Mouse (Mus musculus): ENCODE results near the gene Btbd35f1.
A peak's percentile ranks its signal among the peaks of the same experiment; 100 is the strongest.
"Not testable (repeated sequence)": the region's sequence is repeated elsewhere in the genome, so short reads cannot be mapped to it uniquely, and the experiment has no call there.

Btbd35f1 gene

DNA sequence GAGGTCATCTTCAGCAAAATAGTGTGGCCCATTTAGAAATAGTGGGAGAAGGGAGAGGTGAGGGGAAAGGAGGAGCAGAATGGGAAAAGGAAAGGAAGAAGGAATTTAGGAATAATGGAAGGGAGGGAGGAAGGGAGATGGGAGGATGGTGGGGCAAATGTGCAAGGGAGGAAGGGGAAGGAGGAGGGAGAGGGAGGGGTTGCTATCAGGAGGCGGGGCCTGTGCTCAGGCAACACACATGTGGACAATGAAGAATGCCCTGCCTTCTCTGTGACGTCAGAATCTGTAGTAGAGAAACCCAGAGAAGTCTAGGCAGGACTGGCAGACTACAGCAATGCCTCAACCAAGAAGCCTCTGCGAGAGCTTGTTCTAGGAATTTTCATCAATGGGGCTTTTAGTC lies at the start of gene Btbd35f1:
TSS of gene Btbd35f1 (plus strand) at position 301 of the 400 bp plus-strand sequence.
- DNase-seq (ENCODE audit: low spot score in 2 of 2) = not testable (repeated sequence)

- peak in 1 of 2 experiments; percentile 63 for DNase-seq (ENCODE audit: low spot score in 2 of 2)
These were observed 31.2 kb downstream of the Btbd35f1 start for GRCm38 (mm10) chrX:32590878-32591542.

DNA sequence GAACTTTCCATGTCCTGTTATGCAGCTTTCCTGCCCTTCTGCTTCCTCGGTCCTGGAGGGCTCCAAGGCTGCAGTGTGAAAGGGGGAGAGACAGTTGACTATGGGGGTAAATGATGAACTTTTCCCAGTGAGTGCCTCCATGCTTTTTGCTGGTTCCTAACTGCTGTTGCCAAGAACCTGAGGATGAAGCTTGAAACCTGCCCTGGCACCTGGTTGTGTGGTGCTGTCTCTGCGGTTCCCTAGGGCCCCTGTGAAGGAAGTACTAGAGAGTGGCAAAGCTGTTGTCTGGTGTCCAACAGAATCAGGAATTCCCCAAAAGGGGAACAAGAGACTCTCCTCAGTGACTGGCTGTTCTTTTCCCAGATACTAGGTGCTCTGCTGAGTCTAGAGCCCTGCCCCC lies 41.2 kb downstream of the Btbd35f1 start:
- peak in 1 of 2 experiments; percentile 61 for DNase-seq (ENCODE audit: low spot score in 2 of 2)

DNA sequence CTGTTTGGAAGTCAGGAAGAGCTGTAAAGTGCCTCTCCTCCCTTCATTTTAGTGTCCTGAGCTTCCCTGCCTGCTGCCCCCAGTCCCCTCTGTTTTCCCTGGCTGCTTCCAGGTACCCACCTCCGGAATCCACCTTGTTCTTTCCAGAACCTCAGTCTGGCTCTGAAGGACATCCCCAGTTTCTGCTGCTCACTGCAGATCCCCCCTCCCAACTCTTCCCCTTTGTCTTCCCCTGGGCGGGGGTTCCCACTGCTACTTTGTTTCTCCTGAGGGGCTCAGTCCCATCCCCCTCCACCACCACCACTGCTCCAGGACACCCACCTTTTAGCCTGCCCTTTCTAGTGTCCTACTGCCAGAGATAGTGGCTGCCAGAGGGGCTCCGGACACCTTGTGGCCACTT lies 41.6 kb downstream of the Btbd35f1 start:
- DNase-seq (ENCODE audit: low spot score in 2 of 2) = not testable (repeated sequence)
